Mouse (Mus musculus): ENCODE results near the gene Laptm5. TPM values are rescaled to one million over a fixed set of nuclear protein-coding genes. Genes with fewer than 3 reads are reported as not detected.
A peak's percentile ranks its signal among the peaks of the same experiment; 100 is the strongest.

Gene Laptm5
- polyA plus RNA-seq, 1 experiment from 2014 or later = 64.3 TPM

DNA sequence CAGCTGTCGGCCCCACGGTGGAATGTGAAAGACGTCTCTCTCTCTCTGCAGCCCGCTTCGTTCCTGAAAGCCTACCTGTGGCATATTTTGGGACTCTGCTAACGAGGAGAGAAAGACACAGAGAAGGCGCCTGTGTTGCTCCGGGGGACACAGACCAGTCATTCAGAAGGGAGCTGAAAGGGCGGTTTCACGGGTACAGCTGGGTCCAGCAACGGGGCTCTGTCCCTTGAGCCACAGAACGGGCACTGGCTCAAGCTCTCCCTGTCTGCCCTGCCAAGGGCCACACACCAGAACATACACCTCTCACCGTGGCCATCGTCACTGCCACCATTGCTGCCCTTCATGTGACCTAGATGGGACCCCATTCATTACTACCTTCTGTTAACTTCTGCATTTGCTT lies 29.7 kb downstream of the Laptm5 start:
- H3K4me2 ChIP-seq = no peak overlapping the region
- no peaks in the 10 kb centered on the region for H3K36me3 ChIP-seq
- 46% methylated on average over 14 of the region's 14 CpGs for WGBS (ENCODE audit: insufficient replicate concordance)
- no peak overlapping the region for H3K27ac ChIP-seq
- peaks cover 17% of the 10 kb centered on the region for H3K4me1 ChIP-seq
- ATAC-seq = no peak
- H3K9ac ChIP-seq = no peak overlapping the region
- no peak overlapping the region for H3K4me3 ChIP-seq
- H3K9me3 ChIP-seq (replicated peaks) = no peaks in the 10 kb centered on the region
- H3K27me3 ChIP-seq (replicated peaks) = peaks cover 36% of the 10 kb centered on the region

GRCm38 (mm10) chr4:130944112-130944511 lies 31.2 kb downstream of the Laptm5 start, which contains the start of gene Matn1:
TSS of gene Matn1 (plus strand) at chr4:130944385.
- no peak within 1 kb of the TSS for H3K9ac ChIP-seq
- no peak for ATAC-seq
- peaks cover 36% of the 10 kb centered on the region for H3K27me3 ChIP-seq (replicated peaks)
- H3K4me2 ChIP-seq = no peak within 1 kb of the TSS
- H3K4me3 ChIP-seq = no peak within 1 kb of the TSS
- no peaks in the 10 kb centered on the region for H3K9me3 ChIP-seq (replicated peaks)
- no peak within 1 kb of the TSS for H3K27ac ChIP-seq
- H3K36me3 ChIP-seq = no peaks in the 10 kb centered on the region
- peaks cover 16% of the 10 kb centered on the region for H3K4me1 ChIP-seq
- WGBS (ENCODE audit: insufficient replicate concordance) = 13% methylated on average over 6 of the region's 6 CpGs

- Histone ChIP-seq H3K36me3 (no peaks in the 10 kb centered on the region), H3K4me1 (peaks cover 16% of the 10 kb centered on the region), H3K4me3 (no peak overlapping the region), H3K27me3 (replicated peaks) (peaks cover 32% of the 10 kb centered on the region), H3K27ac (no peak overlapping the region), H3K9me3 (replicated peaks) (no peaks in the 10 kb centered on the region), H3K9ac (no peak overlapping the region), H3K4me2 (no peak overlapping the region)
- 45% methylated on average over 7 of the region's 7 CpGs for WGBS (ENCODE audit: insufficient replicate concordance)
- no peak for ATAC-seq
These were observed 31.9 kb downstream of the Laptm5 start for GRCm38 (mm10) chr4:130944779-130945178.

- Histone ChIP-seq H3K27me3 (replicated peaks) (peaks cover 31% of the 10 kb centered on the region), H3K4me2 (no peak overlapping the region), H3K36me3 (no peaks in the 10 kb centered on the region), H3K4me1 (peaks cover 16% of the 10 kb centered on the region), H3K27ac (no peak overlapping the region), H3K4me3 (no peak overlapping the region), H3K9me3 (replicated peaks) (no peaks in the 10 kb centered on the region), H3K9ac (no peak overlapping the region)
- WGBS (ENCODE audit: insufficient replicate concordance) = 22% methylated on average over 13 of the region's 13 CpGs
- no peak for ATAC-seq
These were observed 34.2 kb downstream of the Laptm5 start for GRCm38 (mm10) chr4:130947094-130947647.

GRCm38 (mm10) chr4:130949821-130950384 lies 37.0 kb downstream of the Laptm5 start:
- H3K27me3 ChIP-seq (replicated peaks) = peaks cover 14% of the 10 kb centered on the region
- no peak overlapping the region for H3K27ac ChIP-seq
- peaks cover 1% of the 10 kb centered on the region; the same call in 1 of the 2 replicates for H3K4me1 ChIP-seq
- H3K9ac ChIP-seq = no peak overlapping the region
- H3K4me3 ChIP-seq = no peak overlapping the region
- no peaks in the 10 kb centered on the region for H3K36me3 ChIP-seq
- 67% methylated on average over 35 of the region's 35 CpGs for whole genome bisulfite sequencing (ENCODE audit: insufficient replicate concordance)
- H3K4me2 ChIP-seq = no peak overlapping the region
- ATAC-seq = no peak
- H3K9me3 ChIP-seq (replicated peaks) = no peaks in the 10 kb centered on the region

DNA sequence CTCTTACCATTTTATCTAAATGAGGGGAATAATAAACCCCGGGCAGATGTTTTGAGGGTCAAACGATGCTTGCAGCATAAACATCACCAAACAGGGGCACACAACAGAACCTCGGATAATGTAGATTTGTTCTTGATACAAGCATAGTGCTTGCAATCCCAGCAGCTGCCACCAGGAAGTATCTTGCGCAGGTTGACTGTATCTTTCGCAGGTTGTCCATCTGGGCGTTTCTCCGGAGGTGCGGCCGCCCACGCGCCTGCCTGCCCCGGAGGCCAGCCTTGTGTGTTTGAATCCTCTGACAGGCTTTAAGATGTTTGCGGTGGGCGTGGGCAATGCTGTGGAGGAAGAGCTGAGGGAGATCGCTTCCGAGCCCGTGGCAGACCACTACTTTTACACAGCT lies 39.6 kb downstream of the Laptm5 start:
- peaks cover 10% of the 10 kb centered on the region for H3K27me3 ChIP-seq (replicated peaks)
- H3K36me3 ChIP-seq = no peaks in the 10 kb centered on the region
- no peak overlapping the region for H3K9ac ChIP-seq
- H3K4me3 ChIP-seq = no peak overlapping the region
- no peak for ATAC-seq
- 27% methylated on average over 17 of the region's 17 CpGs for WGBS (ENCODE audit: insufficient replicate concordance)
- H3K4me1 ChIP-seq = no peaks in the 10 kb centered on the region
- H3K4me2 ChIP-seq = no peak overlapping the region
- H3K27ac ChIP-seq = no peak overlapping the region
- no peaks in the 10 kb centered on the region for H3K9me3 ChIP-seq (replicated peaks)

- H3K9ac ChIP-seq = no peak overlapping the region
- no peaks in the 10 kb centered on the region for H3K9me3 ChIP-seq (replicated peaks)
- 74% methylated on average over 10 of the region's 10 CpGs for WGBS (ENCODE audit: insufficient replicate concordance)
These were observed 44.2 kb downstream of the Laptm5 start for GRCm38 (mm10) chr4:130957156-130957555.

DNA sequence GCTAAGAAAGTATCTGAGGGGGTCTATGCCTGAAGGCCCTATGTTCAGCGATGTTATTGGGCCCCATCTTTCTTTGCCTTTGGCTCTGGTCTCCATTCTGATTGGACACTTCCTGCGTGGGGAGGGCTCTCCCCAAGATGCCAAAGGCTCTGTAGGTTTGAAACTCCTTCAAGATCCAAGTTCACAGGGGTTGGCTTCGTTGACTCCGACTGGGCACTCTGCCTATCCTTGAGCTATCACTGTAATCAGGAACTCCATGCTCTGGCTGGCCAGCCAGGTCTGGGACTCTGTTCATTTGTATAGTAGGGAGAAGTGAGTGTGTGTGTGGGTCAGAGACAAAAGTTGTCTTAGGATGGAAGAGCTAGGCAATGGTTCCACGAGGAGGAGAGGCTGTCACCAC lies 45.9 kb downstream of the Laptm5 start:
- no peak overlapping the region for H3K4me2 ChIP-seq

More at GRCm38 (mm10) chr4:130957156-130957555, 44.2 kb downstream of the Laptm5 start:
- Histone ChIP-seq H3K4me3 (no peak overlapping the region), H3K4me1 (no peaks in the 10 kb centered on the region), H3K4me2 (no peak overlapping the region), H3K27me3 (replicated peaks) (peaks cover 16% of the 10 kb centered on the region), H3K36me3 (no peaks in the 10 kb centered on the region), H3K27ac (no peak overlapping the region)
- no peak for ATAC-seq

DNA sequence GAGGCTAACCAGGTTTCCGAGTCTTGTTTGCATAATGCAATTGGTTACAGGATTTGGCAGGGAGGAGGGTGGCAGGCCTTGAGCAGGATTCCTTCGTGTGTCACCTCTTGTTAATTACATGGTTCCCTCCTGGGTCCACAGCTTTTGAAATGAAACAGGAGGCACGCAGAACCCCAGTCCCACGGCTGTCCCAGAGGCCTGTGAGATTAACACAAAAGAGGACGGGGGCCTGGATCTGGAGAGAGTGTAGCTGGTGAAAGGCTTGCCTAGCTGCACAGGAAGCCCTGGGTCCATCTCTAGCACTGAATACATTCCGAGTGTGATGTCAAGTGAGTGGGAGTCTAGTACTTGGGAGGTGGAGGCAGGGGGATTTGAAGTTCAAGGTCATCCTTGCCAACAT lies 46.8 kb downstream of the Laptm5 start:
- Histone ChIP-seq H3K9me3 (replicated peaks) (no peaks in the 10 kb centered on the region), H3K27me3 (replicated peaks) (peaks cover 10% of the 10 kb centered on the region), H3K4me3 (no peak overlapping the region), H3K4me2 (no peak overlapping the region), H3K36me3 (no peaks in the 10 kb centered on the region), H3K9ac (no peak overlapping the region), H3K27ac (no peak overlapping the region), H3K4me1 (no peaks in the 10 kb centered on the region)
- 49% methylated on average over 6 of the region's 6 CpGs for WGBS (ENCODE audit: insufficient replicate concordance)
- ATAC-seq = no peak

More for the DNA sequence above, 45.9 kb downstream of the Laptm5 start:
- Histone ChIP-seq H3K27me3 (replicated peaks) (peaks cover 16% of the 10 kb centered on the region), H3K4me1 (no peaks in the 10 kb centered on the region), H3K9ac (no peak overlapping the region), H3K27ac (no peak overlapping the region), H3K36me3 (no peaks in the 10 kb centered on the region), H3K4me3 (no peak overlapping the region), H3K9me3 (replicated peaks) (no peaks in the 10 kb centered on the region)
- WGBS (ENCODE audit: insufficient replicate concordance) = 56% methylated on average over 5 of the region's 5 CpGs
- no peak for ATAC-seq

DNA sequence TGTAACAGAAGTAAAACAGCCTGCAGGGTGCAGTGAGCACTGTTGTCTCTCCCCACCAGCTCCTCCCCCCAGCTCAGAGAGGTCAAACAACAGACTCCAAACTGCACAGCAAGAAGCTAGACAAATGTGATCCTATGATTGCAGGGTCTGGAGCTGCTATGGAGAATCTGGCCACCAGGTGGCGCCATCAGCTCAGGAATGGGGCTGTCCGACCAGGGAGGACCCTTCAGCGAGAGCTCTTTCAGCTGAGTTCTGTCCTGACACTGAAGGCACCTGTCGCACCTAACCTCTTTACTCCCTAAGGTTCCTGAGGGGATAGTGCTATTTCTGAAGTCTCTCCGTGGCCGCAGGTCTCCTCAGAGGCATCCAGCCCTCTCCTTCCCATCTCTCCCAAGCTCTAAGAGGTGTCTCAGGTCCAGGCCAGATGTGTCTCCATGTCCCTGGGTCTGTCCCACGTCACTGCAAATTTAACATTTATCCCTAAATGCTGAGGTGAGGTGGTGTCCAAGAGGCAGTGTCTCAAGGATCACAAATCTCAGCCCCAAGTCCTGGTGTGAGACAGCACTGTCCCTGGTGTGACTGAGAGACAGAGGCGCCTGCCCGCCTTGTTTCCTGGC lies 47.3 kb downstream of the Laptm5 start:
- Histone ChIP-seq H3K4me2 (no peak overlapping the region), H3K27ac (no peak overlapping the region), H3K9me3 (replicated peaks) (no peaks in the 10 kb centered on the region), H3K9ac (no peak overlapping the region), H3K36me3 (no peaks in the 10 kb centered on the region), H3K27me3 (replicated peaks) (peaks cover 6% of the 10 kb centered on the region; the same call in 1 of the 2 replicates), H3K4me3 (no peak overlapping the region), H3K4me1 (no peaks in the 10 kb centered on the region)
- 20% methylated on average over 9 of the region's 9 CpGs for WGBS (ENCODE audit: insufficient replicate concordance)
- ATAC-seq = 0 out of 2 replicates have a peak, but pooled peaks have one; percentile 15

GRCm38 (mm10) chr4:130971278-130971677 lies 58.4 kb downstream of the Laptm5 start:
- Histone ChIP-seq H3K4me1 (no peaks in the 10 kb centered on the region), H3K36me3 (no peaks in the 10 kb centered on the region), H3K4me2 (no peak overlapping the region), H3K27me3 (replicated peaks) (no peaks in the 10 kb centered on the region), H3K4me3 (no peak overlapping the region), H3K9me3 (replicated peaks) (no peaks in the 10 kb centered on the region), H3K9ac (no peak overlapping the region), H3K27ac (no peak overlapping the region)
- WGBS (ENCODE audit: insufficient replicate concordance) = 68% methylated on average over 1 of the region's 1 CpGs
- ATAC-seq = no peak

DNA sequence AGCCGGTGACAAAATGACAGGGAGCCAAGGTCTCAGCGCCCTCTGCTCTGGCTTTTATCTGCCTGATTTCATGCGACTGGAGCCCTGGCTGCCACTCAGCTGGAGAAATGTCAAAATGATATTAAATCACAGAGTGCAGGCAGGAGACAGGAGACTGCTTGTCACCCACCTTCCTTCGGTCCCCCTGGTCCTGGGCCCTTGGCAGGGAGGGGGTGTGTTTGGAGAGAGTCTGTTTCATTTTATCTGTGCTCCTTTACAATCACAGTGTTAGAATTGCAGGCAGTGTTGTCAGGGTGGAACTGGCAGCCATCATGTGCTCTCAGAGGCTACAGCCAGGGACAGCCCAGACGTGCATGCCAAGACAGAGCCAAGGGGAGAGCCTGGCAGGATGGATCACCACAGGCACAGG lies 59.5 kb downstream of the Laptm5 start:
- H3K4me3 ChIP-seq = no peak overlapping the region
- H3K9me3 ChIP-seq (replicated peaks) = no peaks in the 10 kb centered on the region
- no peak for ATAC-seq
- no peaks in the 10 kb centered on the region for H3K27me3 ChIP-seq (replicated peaks)
- H3K36me3 ChIP-seq = no peaks in the 10 kb centered on the region
- 64% methylated on average over 5 of the region's 5 CpGs for whole genome bisulfite sequencing (ENCODE audit: insufficient replicate concordance)
- no peak overlapping the region for H3K9ac ChIP-seq
- H3K4me1 ChIP-seq = no peaks in the 10 kb centered on the region
- no peak overlapping the region for H3K27ac ChIP-seq
- H3K4me2 ChIP-seq = no peak overlapping the region
